Mouse (Mus musculus) neutrophil, adult 83 days (primary cell): ENCODE results near the gene Slc25a47. TPM values are rescaled to one million over a fixed set of nuclear protein-coding genes. Genes with fewer than 3 reads are reported as not detected.

Source experiments
- total RNA-seq, 2 experiments: library from RNA; stranded (reverse); gene quantifications; one replicate each; pipeline ENCODE4 v1.2.4; 2023

Slc25a47 gene
- 1 to 10 TPM in 1 of 2 experiments, under 1 TPM in 1; 0.85 to 3.6 TPM for total RNA-seq

DNA sequence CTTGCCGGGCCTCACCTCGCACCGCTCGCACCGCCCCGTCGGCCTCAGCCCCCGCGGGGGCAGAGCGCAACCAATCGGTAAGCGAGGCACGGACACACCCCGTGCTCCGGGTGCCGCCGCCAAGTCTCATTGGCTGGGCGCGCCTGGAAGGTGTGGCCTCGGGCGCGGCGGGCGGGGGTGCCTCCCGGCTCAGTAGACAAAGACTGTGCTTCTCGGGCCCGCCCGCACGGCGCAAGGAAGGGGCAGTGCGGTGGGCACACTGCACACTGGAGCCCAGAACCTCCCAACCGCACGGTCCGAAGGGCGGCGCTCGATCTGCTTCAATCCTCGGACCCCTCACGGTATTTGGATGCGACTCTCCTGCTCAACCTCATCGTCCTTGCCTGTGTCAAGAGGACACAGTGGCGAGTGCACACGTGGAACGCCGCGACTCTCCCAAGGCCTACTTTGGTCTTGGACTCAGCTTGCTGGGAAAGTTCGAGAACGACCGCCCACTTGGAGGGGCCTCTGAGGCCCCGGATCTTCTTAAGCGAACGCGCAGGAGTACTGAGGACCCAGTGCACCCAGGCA lies at the start of gene Slc25a47, which contains the start of gene Slc25a29:
Gene Slc25a47 (plus strand): TSS at position 207 of the 570 bp plus-strand sequence.
Gene Slc25a29 (minus strand): TSS at position 44 of the 570 bp plus-strand sequence.

GRCm38 (mm10) chr12:108792546-108793452 lies 43.0 kb upstream of the Slc25a47 start, which contains the start of gene Yy1:
Gene Yy1 (plus strand): TSS chr12:108792973.

GRCm38 (mm10) chr12:108892989-108893714 lies 57.3 kb downstream of the Slc25a47 start, which contains the start of gene Wdr25:
Gene Wdr25 (plus strand): TSS chr12:108893631.

DNA sequence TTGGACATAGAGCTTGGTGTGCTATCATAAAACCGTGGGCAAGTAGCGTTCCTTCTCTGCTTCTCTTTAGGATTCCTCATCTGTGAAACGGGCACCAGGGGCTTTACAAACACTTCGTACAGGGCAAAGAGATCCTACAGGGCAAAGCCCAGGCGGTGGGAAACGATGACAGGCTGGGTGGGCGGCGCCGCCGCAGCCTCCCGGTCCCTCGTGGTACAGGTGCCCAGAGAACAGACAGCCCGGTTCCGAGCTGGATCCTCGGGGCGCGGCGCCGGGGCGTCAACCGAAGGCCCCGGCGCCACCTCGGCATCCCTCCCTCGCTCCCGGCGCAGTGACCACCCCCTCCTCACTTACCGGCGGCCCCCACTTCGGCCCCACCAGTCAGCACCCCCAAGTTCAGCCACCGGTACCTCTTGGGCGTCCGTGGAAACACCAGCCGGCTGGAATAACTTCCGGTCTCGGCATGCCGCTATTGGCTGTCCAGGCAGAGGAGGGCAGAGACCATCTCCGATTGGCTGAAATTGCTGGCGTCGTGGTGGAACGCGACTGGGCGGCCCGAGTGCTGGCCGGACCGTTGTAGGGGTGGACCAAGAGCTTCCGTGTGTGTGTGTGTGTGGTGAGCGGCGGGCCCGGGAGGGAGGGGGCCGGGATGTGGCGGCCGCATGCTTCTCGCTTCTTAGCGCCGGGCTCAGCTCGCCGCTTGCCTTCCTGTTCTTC lies 58.0 kb downstream of the Slc25a47 start, which contains the start of gene Wars:
Gene Wars (minus strand): TSS at position 460 of the 717 bp plus-strand sequence.

Other genes with a start within 250 kb of the Slc25a47 start
- not detected for gene Degs2, start 133.7 kb upstream of the Slc25a47 start, total RNA-seq
- 10 to 100 TPM; 58.4 to 60.3 TPM for gene Yy1, start 43.1 kb upstream of the Slc25a47 start, total RNA-seq
- gene Slc25a29, start 163 bp upstream of the Slc25a47 start, total RNA-seq: 1 to 10 TPM; 2.7 to 3.9 TPM
- 1 to 10 TPM; 2.7 to 7.2 TPM for gene Wdr25, start 57.6 kb downstream of the Slc25a47 start, total RNA-seq
- 10 to 100 TPM; 22.6 to 25.6 TPM for gene Wars, start 58.1 kb downstream of the Slc25a47 start, total RNA-seq
- gene Begain, start 232.2 kb downstream of the Slc25a47 start, total RNA-seq: not detected